Mouse (Mus musculus) thymus, adult 18-20 months (tissue): ENCODE data around the gene Rgs6.

Source experiments
- DNase-seq, 2 experiments: peaks; one replicate each; pipeline ENCODE4 v3.0.0; 2022; ENCODE audit warnings: mixed read lengths in 2 of 2

The Rgs6 gene

GRCm38 (mm10) chr12:82588017-82588416, at the start of gene Rgs6:
Rgs6 (plus strand) TSS chr12:82588292.
- DNase-seq: no peak

GRCm38 (mm10) chr12:82547127-82547526, 41.0 kb upstream of the Rgs6 start:
- DNase-seq: no peak

GRCm38 (mm10) chr12:82549228-82549627, 38.9 kb upstream of the Rgs6 start:
- no peak for DNase-seq

GRCm38 (mm10) chr12:82550076-82550475, 38.0 kb upstream of the Rgs6 start:
- no peak for DNase-seq

GRCm38 (mm10) chr12:82552376-82552775, 35.7 kb upstream of the Rgs6 start:
- DNase-seq: no peak

- no peak for DNase-seq
Observed at GRCm38 (mm10) chr12:82562916-82563315, 25.2 kb upstream of the Rgs6 start.

GRCm38 (mm10) chr12:82568370-82568769, 19.7 kb upstream of the Rgs6 start:
- DNase-seq: no peak

GRCm38 (mm10) chr12:82572706-82573105, 15.4 kb upstream of the Rgs6 start:
- no peak for DNase-seq

GRCm38 (mm10) chr12:82586592-82586991, 1.5 kb upstream of the Rgs6 start:
- DNase-seq: no peak

GRCm38 (mm10) chr12:82587348-82587895, 670 bp upstream of the Rgs6 start:
- DNase-seq: no peak

GRCm38 (mm10) chr12:82588846-82589630, 946 bp downstream of the Rgs6 start:
- DNase-seq: no peak

- DNase-seq: no peak
Observed at GRCm38 (mm10) chr12:82599011-82599410, 10.9 kb downstream of the Rgs6 start.

- DNase-seq: no peak
Observed at GRCm38 (mm10) chr12:82600406-82600805, 12.3 kb downstream of the Rgs6 start.

GRCm38 (mm10) chr12:82602823-82603222, 14.7 kb downstream of the Rgs6 start:
- no peak for DNase-seq

- DNase-seq: no peak
Observed at GRCm38 (mm10) chr12:82603308-82603707, 15.2 kb downstream of the Rgs6 start.

GRCm38 (mm10) chr12:82603979-82604378, 15.9 kb downstream of the Rgs6 start:
- DNase-seq: no peak

- no peak for DNase-seq
Observed at GRCm38 (mm10) chr12:82612769-82613660, 24.9 kb downstream of the Rgs6 start.

GRCm38 (mm10) chr12:82616486-82616812, 28.4 kb downstream of the Rgs6 start:
- DNase-seq: no peak

- no peak for DNase-seq
Observed at GRCm38 (mm10) chr12:82616813-82617681, 29.0 kb downstream of the Rgs6 start.

GRCm38 (mm10) chr12:82617682-82618370, 29.7 kb downstream of the Rgs6 start:
- no peak for DNase-seq

- DNase-seq: no peak
Observed at GRCm38 (mm10) chr12:82640441-82640840, 52.3 kb downstream of the Rgs6 start.

GRCm38 (mm10) chr12:82647876-82648275, 59.8 kb downstream of the Rgs6 start:
- DNase-seq: no peak
